Mouse (Mus musculus): ENCODE results near the gene Dlgap1.
A peak's percentile ranks its signal among the peaks of the same experiment; 100 is the strongest.

DNA sequence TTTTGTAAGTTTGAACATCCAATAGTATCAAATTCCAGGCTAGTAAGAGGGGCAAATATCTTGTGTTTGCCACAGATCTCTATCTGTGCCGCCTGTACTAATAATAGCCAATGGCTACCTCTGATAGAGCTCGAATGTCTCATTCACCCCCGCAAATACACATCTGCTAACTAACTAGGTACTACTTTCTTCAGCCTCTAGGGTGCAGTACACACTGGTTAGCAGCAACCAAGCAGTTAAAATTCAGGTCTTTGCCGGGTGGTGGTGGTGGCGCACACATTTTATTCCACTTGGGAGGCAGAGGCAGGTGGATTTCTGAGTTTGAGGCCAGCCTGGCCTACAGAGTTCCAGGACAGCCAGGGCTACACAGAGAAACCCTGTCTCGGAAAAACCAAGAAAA lies 99.4 kb downstream of the Dlgap1 start:
- TF ChIP-seq CTCF (conservative IDR thresholded peaks at IDR 0.05; ENCODE audit: low read length) (peak; percentile 32), NANOG (IDR thresholded peaks at IDR 0.05; ENCODE audit: borderline replicate concordance, low read length) (no peak)
